ENCODE assay signal across 8 mouse cellular contexts in the genomic region with DNA sequence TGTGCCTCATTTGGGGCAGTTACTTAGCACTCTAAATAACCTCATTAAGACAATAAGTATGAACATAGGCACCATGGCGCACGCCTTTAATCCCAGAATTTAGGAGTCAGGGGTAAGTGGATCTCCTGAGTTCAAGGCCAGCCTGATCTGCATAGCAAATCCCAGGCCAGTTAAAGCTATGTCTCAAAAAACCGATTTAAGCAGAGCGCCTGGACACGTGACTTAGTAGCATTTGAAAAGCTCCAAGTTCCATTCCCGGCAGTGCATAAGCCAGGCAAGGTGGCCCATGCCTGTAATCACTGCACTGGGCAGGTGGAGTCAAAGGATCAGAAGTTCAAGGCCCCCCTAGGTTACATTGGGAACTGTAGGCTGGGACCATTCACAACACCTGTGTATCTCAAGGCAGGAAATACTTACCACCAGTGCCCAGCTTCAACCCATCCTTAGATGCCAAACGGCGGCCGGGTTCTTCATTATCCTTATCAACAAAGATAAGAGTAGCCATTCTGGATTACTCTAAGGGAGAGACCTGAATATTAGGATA. TPM values are rescaled to one million over a fixed set of nuclear protein-coding genes. Genes with fewer than 3 reads are reported as not detected.
A peak's percentile ranks its signal among the peaks of the same experiment; 100 is the strongest.
DNase-seq lines count a peak whose midpoint lies in the region; ATAC-seq and TF ChIP-seq lines count a peak whose summit lies in the region.

No protein-coding gene starts in this region.

- peak overlapping the region; percentile 75 for H3K4me3 ChIP-seq in lung, adult 2 months (replicated peaks; ENCODE audit: extremely low read depth, low read depth, low read length)
- peak overlapping the region; percentile 55 for H3K4me3 ChIP-seq in embryonic facial prominence, embryonic 15.5 days (replicated peaks)
- peak overlapping the region; percentile 65 for H3K4me3 ChIP-seq in limb, embryonic 10.5 days
- H3K4me3 ChIP-seq in neural tube, embryonic 14.5 days (ENCODE audit: low read depth, low read length) = peak overlapping the region; percentile 43; the same call in 1 of the 2 replicates

- no peak overlapping the region for H3K27ac ChIP-seq in embryonic facial prominence, embryonic 15.5 days (replicated peaks)
- H3K27ac ChIP-seq in limb, embryonic 10.5 days = peak overlapping the region; percentile 84; the same call in 1 of the 2 replicates
- no peak overlapping the region for H3K27ac ChIP-seq in neural tube, embryonic 14.5 days (ENCODE audit: low read depth, low read length)

- H3K9ac ChIP-seq in embryonic facial prominence, embryonic 15.5 days = no peak overlapping the region
- no peak overlapping the region for H3K9ac ChIP-seq in neural tube, embryonic 14.5 days (replicated peaks; ENCODE audit: low read depth, low read length)

- peak overlapping the region; percentile 53 for H3K4me2 ChIP-seq in embryonic facial prominence, embryonic 15.5 days (replicated peaks)
- peak overlapping the region; percentile 49 for H3K4me2 ChIP-seq in neural tube, embryonic 14.5 days (ENCODE audit: low read depth, low read length)

- TF ChIP-seq CTCF in lung, adult 2 months (IDR thresholded peaks at IDR 0.05; ENCODE audit: insufficient read depth, low read length) = no peak

- no peaks in the 10 kb centered on the region for H3K27me3 ChIP-seq in embryonic facial prominence, embryonic 15.5 days
- no peaks in the 10 kb centered on the region for H3K27me3 ChIP-seq in limb, embryonic 10.5 days (ENCODE audit: low read depth, poor library complexity, severe bottlenecking)
- H3K27me3 ChIP-seq in neural tube, embryonic 14.5 days (ENCODE audit: control insufficient read depth, insufficient read depth, low read length) = no peaks in the 10 kb centered on the region

- no peaks in the 10 kb centered on the region for H3K9me3 ChIP-seq in embryonic facial prominence, embryonic 15.5 days (replicated peaks)
- H3K9me3 ChIP-seq in limb, embryonic 10.5 days (replicated peaks) = no peaks in the 10 kb centered on the region
- no peaks in the 10 kb centered on the region for H3K9me3 ChIP-seq in neural tube, embryonic 14.5 days (ENCODE audit: control insufficient read depth, low read length)

- H3K36me3 ChIP-seq in embryonic facial prominence, embryonic 15.5 days = peaks cover 16% of the 10 kb centered on the region
- peaks cover 26% of the 10 kb centered on the region for H3K36me3 ChIP-seq in limb, embryonic 10.5 days
- H3K36me3 ChIP-seq in neural tube, embryonic 14.5 days (ENCODE audit: control insufficient read depth, insufficient read depth, low read length) = no peaks in the 10 kb centered on the region

- no peak for DNase-seq in lung, adult 2 months
- no peak for DNase-seq in lung, postnatal 25 days (ENCODE audit: low spot score)
- DNase-seq in limb, embryonic 10.5 days (ENCODE audit: low spot score) = no peak
- no peak for DNase-seq in c-Kit-positive CD71-positive TER-119-positive erythroid progenitor cells, embryonic 14.5 days (ENCODE audit: low spot score)
- DNase-seq in spleen, postnatal 4 days (ENCODE audit: low spot score in 2 of 2) = no peak
- DNase-seq in testis, postnatal 14 days (ENCODE audit: low spot score) = no peak

- WGBS in lung, adult 2 months = 78% methylated on average over 9 of the region's 9 CpGs
- WGBS in embryonic facial prominence, embryonic 15.5 days = 92% methylated on average over 9 of the region's 9 CpGs
- WGBS in limb, embryonic 10.5 days = 93% methylated on average over 9 of the region's 9 CpGs
- 95% methylated on average over 9 of the region's 9 CpGs for WGBS in neural tube, embryonic 14.5 days

- peaks cover 8% of the 10 kb centered on the region for H3K4me1 ChIP-seq in lung, adult 2 months (ENCODE audit: control insufficient read depth, insufficient read depth, low read length)
- H3K4me1 ChIP-seq in embryonic facial prominence, embryonic 15.5 days = peaks cover 7% of the 10 kb centered on the region
- H3K4me1 ChIP-seq in limb, embryonic 10.5 days = peaks cover 11% of the 10 kb centered on the region
- no peaks in the 10 kb centered on the region for H3K4me1 ChIP-seq in neural tube, embryonic 14.5 days (ENCODE audit: control insufficient read depth, insufficient read depth, low read length)

- TF ChIP-seq POLR2A in lung, adult 2 months (IDR thresholded peaks at IDR 0.05; ENCODE audit: borderline replicate concordance, extremely low read depth, low read depth, low read length) = no peak

- 0 out of 2 replicates have a peak, but pooled peaks have one; percentile 51 for ATAC-seq in embryonic facial prominence, embryonic 15.5 days (ENCODE audit: insufficient number of reproducible peaks, low FRiP score, low TSS enrichment, low read depth)
- ATAC-seq in neural tube, embryonic 14.5 days (ENCODE audit: low read depth) = no peak

RNA-seq across cellular contexts. Expression of gene Pttg1, which starts 0.8 kb away (rescaled TPM):
- 4.3 and 15.4 TPM in 2 replicates for polyA plus RNA-seq in lung, adult 2 months (2012; rRNA removed)
- 76.3 and 83.4 TPM in 2 replicates for polyA plus RNA-seq in embryonic facial prominence, embryonic 15.5 days (2015; fragmentation: Nextera tagmentation; extraction: Ambion mirVana)
- 86.4 and 104 TPM in 2 replicates for polyA plus RNA-seq in limb, embryonic 10.5 days (2016; fragmentation: Nextera tagmentation; extraction: Ambion mirVana)
- polyA plus RNA-seq in neural tube, embryonic 14.5 days (2014; fragmentation: Nextera tagmentation; extraction: Ambion mirVana) = 36.1 and 40.3 TPM in 2 replicates

RNA-seq across cellular contexts. Expression of gene Slu7, which starts 8.3 kb away (rescaled TPM):
- 3.2 and 6.0 TPM in 2 replicates for polyA plus RNA-seq in lung, adult 2 months (2012; rRNA removed)
- polyA plus RNA-seq in embryonic facial prominence, embryonic 15.5 days (2015; fragmentation: Nextera tagmentation; extraction: Ambion mirVana) = 56.9 and 58.5 TPM in 2 replicates
- 49.2 and 59.9 TPM in 2 replicates for polyA plus RNA-seq in limb, embryonic 10.5 days (2016; fragmentation: Nextera tagmentation; extraction: Ambion mirVana)
- 64.2 and 65.2 TPM in 2 replicates for polyA plus RNA-seq in neural tube, embryonic 14.5 days (2014; fragmentation: Nextera tagmentation; extraction: Ambion mirVana)

RNA-seq across cellular contexts. Expression of gene C1qtnf2, which starts 48.8 kb away (rescaled TPM):
- 35.1 and 62.4 TPM in 2 replicates for polyA plus RNA-seq in lung, adult 2 months (2012; rRNA removed)
- 30.4 and 38.4 TPM in 2 replicates for polyA plus RNA-seq in embryonic facial prominence, embryonic 15.5 days (2015; fragmentation: Nextera tagmentation; extraction: Ambion mirVana)
- 0.45 and 0.64 TPM in 2 replicates for polyA plus RNA-seq in limb, embryonic 10.5 days (2016; fragmentation: Nextera tagmentation; extraction: Ambion mirVana)
- polyA plus RNA-seq in neural tube, embryonic 14.5 days (2014; fragmentation: Nextera tagmentation; extraction: Ambion mirVana) = 3.6 and 13.2 TPM in 2 replicates
